Mouse (Mus musculus) brain, embryonic 14.5 days (tissue): ENCODE results near the gene Hesx1.

Experiments used
- CTCF ChIP-seq: fragments of 200-500 bp; IDR thresholded peaks from 2 replicates; pipeline ENCODE4 v1.5.1; 2012; ENCODE audit warnings: inconsistent platforms, mild to moderate bottlenecking, moderate library complexity, borderline replicate concordance; ENCODE audit not compliant: insufficient read depth, insufficient read length; ENCODE audit errors: extremely low read depth
- POLR2A ChIP-seq: fragments of 200-500 bp; IDR thresholded peaks from 2 replicates; pipeline ENCODE4 v1.6.1; 2012; ENCODE audit warnings: mild to moderate bottlenecking, inconsistent platforms, borderline replicate concordance; ENCODE audit not compliant: poor library complexity, insufficient read depth, insufficient read length, severe bottlenecking; ENCODE audit errors: extremely low read depth

DNA sequence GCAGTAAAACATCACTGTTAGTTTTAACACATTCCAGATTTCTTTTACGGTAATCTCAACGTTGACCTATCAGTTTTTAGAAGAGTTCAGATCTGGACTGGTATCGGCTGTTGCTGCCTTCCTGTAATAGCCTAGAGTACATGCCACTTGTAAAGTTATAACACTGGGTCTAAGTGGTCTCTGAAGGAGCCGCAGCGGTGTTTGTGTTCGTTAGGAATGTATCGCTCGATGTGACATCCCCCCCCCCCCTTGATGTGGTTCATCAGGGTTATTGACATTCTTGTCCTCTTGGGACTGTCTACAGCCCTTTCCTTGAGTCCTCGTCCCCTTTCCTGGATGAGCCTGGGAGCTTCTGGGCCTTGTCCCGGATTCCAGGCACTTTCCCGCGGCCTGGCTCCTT is 46.2 kb downstream of the Hesx1 start:
- TF ChIP-seq POLR2A = no peak
- TF ChIP-seq CTCF = no peak
